Mouse (Mus musculus) spleen, adult 12 weeks (tissue): Measurements from ENCODE around the gene Zfp54.
A peak's percentile ranks its signal among the peaks of the same experiment; 100 is the strongest.
"Not testable (repeated sequence)": the region's sequence is repeated elsewhere in the genome, so short reads cannot be mapped to it uniquely, and the experiment has no call there.

ENCODE experiments used
- DNase-seq: peaks from one replicate; pipeline ENCODE4 v3.0.0; 2022; ENCODE audit warnings: low spot score

Gene Zfp54

DNA sequence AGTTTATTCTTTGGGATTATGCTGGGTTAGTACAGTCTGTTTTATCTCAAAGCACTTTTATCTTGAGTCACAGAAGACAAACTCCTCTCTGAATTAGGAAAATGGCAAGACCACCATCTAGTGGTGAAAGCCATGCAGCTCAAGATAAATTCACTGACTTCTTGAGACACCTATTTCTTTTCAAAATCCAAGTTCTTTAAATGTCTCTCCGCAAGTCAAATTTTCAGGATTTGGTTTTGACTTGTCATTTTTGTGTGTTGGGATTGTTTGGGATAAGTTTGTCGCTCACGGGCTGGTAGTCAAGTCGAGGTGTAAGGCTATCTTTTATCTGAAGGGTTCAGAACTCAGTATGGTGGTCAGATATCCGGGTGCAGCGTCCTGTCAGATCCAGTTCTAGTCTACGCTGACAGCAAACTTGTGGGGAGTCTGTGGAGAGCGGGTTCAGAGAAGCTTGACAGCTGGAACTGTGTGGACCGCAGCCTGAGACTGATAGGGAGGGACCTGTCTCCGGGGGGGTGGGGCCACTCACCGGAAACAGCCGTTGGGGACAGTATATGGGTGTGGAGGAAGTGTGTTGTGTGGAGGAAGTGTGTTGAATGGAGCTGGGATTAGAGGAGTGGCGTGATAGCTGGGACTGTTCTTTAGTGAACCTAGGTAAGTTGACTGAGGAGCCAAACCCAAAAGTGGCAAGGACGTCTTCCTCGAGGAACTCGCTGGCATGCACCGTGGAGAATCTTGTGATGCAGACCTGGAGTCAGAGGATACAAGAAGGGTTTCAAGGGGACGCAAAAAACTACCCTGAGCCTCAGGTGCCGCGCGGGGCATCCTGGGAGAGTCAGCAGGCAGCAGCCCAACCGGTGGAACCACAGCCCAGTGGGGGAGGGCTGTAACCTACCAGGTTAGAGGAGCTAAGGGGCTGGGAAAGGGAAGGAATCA is at the start of gene Zfp54:
TSS of gene Zfp54 (plus strand) at position 564 of the 936 bp plus-strand sequence.
- peak; percentile 46 for DNase-seq

GRCm38 (mm10) chr17:21375311-21375710 is 47.7 kb upstream of the Zfp54 start:
- no peak for DNase-seq

GRCm38 (mm10) chr17:21383391-21384056 is 39.5 kb upstream of the Zfp54 start, which contains the start of gene Zfp677:
TSS of gene Zfp677 (plus strand) at chr17:21383748.
- DNase-seq: peak; percentile 52

DNA sequence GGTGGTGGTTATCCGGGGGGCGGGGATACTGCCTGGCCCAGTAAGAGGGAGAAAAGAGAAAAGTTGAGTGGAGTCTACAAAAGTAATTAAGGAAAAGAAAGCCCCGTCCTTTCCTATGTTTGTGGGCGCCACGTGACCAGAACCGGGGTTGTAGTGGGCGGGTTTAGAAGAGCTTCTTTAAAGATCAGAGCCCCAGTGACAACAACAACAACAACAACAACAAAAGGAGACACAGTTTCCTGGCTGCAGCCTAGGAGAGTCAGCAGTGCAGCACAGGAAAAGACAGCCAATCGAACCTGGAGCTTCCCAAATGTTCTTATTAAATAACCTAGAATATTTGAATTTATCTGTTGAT is 39.0 kb upstream of the Zfp54 start:
- DNase-seq: no peak

DNA sequence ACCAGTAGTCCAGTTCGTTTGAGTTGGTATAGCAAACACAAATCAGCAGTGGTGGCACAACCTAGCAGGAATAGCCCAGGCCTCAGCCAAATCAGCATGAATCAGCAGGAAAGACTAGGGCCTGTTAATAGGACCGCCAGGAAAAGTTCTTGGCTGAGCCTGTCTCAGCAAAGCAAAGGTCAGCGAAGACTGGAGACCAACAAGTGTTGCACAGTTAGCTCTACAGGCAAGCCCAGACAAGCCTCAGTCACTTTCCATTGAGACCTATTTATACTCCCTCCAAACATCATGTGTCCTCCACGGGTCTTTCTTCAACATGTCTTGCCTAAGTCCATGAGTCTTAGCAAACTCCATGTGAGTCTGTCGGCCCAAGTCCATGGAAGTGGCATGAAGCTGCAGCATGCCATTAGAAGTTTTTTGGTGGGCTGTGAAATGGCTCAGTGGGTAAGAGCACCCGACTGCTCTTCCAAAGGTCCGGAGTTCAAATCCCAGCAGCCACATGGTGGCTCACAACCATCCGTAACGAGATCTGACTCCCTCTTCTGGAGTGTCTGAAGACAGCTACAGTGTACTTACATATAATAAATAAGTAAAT is 15.9 kb downstream of the Zfp54 start:
- not testable (repeated sequence) for DNase-seq

DNA sequence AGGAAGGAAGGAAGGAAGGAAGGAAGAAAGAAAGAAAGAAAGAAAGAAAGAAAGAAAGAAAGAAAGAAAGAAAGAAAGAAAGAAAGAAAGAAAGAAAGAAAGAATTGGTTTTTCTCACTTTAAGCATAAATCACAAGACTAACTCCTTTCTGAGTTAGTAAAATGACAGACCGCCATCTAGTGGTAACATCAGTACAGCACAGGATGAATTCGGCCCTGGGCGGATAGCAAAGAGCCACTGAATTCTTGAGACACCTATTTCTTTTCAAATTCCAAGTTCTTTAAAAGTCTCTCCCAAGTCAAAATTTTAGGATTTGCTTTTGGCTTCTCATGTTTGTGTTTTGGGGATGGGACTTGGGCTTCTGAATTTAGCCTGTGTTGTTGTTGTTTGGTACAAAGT is 26.6 kb downstream of the Zfp54 start:
- peak; percentile 69 for DNase-seq

DNA sequence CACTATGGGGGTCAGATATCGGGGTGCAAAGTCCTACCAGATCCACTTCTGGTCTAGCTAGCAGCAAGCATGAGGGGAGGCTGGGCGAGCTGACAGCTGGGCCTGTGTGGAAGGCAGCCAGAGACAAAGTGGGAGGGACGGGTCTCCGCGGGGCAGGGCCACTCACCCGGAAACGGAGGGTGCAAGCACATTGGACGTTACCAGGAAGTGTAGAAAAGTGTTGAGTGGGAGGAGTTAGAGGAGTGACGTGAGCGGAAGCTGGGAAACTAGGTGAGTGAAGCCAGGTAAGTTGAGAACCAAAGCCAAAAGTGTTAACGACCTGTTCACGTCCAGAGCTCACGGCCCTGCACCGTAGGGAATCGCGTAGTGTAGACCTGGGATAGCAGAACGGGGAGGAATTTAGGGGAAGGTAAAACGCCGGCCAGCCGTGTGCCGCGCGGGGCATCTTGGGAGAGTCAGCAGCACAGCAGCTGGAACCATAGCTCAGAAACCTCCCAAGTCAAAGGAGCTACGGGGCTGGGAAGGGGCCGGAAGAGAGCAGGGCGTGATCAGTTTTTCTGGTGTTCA is 27.2 kb downstream of the Zfp54 start, which contains the start of gene Zfp51:
TSS of gene Zfp51 (plus strand) at position 237 of the 567 bp plus-strand sequence.
- DNase-seq: peak; percentile 87

DNA sequence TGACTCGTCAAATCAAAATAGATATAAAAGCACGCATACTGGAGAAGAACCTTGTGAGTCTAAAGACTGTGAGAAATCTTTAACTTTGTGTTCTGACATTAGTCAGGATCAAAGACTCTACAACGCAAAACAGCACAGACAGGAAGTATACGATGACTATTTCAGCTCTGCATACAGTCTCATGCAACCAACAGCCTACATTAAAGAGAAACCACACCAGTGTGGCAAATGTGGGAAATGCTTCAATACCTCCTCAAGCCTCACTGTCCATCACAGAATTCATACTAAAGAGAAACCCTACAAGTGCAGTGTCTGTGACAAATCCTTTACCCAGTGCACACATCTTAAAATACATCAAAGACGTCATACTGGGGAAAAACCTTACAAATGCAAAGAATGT is 40.5 kb downstream of the Zfp54 start:
- DNase-seq: no peak

GRCm38 (mm10) chr17:21472032-21472652 is 49.1 kb downstream of the Zfp54 start:
- DNase-seq: no peak

DNA sequence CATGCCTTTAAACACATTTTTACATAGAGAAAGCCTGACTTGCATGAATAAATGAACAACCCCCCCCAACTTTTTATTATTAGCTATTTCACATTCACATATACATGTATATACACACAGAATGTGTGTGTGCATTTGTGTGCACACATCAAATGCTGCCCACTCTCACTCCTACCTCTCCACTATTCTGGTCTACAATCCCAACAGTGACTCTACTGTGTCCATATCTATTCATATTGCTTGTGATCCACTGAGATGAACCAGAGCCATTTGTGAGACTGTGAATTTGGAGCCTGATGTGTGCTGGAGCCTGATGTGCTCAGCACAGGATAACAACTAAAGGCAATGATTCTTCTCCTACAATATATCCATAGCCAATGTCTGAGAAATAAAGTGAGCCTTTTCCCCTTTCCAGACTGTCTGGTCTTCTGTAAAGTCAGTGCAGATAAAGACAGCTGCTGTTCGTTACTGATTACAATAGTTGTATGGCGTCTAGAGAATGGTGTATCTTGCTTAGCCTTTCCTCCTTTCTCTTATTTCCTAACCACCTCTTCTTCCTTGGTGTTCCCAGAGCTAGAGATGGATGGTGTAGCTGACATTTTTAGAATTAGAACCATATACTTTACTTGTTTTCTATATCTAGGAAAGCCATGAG is 49.8 kb downstream of the Zfp54 start:
- DNase-seq: no peak

GRCm38 (mm10) chr17:21473362-21474190 is 50.5 kb downstream of the Zfp54 start:
- peak; percentile 9 for DNase-seq

GRCm38 (mm10) chr17:21474729-21475128 is 51.7 kb downstream of the Zfp54 start:
- DNase-seq: not testable (repeated sequence)

DNA sequence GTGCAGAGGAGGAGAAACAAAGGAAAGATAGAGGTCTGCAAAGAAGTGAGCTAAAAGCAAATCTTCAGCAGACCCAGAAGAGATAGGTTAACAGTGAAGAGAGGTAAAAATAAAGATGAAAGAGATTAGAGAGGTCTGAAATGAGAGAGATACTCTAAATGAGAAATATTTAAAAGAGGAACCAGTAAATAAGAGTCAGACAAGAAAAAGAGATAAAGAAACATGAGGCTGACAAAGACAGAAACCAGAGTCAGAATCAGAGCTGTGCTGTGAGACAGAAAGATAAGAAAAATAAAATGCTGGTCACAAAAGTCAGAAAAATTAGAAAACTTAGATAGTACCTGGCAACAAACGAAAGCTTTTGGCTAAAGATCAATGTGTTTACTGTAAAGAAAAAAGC is 52.3 kb downstream of the Zfp54 start:
- not testable (repeated sequence) for DNase-seq

DNA sequence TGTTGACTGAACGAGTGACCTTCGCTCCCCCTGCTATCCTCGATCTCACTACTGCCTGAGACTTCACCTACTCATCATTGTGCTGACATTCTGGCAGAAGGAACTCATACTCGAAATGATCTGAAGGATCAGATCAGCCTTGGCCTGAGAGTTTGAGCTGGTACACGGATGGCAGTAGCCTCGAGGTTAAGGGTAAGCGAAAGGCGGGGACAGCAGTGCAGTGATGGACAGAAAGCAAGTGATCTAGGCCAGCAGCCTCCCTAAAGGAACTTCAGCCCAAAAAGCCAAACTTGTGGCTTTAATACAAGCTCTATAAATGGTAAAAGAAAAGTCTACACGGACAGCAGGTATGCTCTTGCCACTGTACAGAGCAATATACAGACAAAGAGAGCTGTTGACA is 53.3 kb downstream of the Zfp54 start:
- DNase-seq: not testable (repeated sequence)

DNA sequence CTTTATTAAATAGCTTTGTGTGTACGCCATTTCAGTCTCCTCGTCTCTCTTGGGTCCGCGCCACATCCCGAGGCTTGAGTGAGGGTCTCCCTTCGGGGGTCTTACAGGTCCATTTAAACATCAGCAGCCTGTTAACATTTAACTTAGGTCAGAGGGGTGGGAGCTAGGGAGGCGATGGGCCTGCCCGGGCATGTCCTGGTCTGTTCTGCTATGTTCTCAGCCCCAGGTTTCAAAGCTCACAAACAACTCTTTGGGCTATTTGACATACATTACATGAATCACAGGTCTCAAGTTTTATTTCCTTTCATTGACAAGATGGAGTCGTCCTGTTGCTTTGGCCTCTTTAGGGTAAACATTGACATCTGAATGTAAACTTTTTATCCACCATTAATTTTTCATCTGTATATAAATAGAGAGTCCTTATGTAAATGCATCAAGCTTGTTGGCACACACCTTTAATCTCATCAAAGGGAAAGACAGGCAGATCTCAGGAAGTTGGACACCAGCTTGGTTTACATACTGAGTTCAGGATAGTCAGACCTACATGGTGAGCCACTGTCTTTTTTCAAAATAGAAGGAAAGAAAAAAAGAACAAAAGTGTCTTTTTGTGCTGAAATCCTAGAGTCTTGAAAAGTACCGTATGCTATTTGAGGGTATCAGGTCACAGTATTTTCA is 55.2 kb downstream of the Zfp54 start:
- DNase-seq: not testable (repeated sequence)
